Mouse (Mus musculus) neural tube, embryonic 14.5 days (tissue): ENCODE measurements around the gene Atxn7l1. TPM values are rescaled to one million over a fixed set of nuclear protein-coding genes. Genes with fewer than 3 reads are reported as not detected.

Experiments
- ATAC-seq: fragments of 200-750 bp; cut with Nextera tagmentation; 2 replicates; pipeline ENCODE4 v1.8.0; 2017; ENCODE audit warnings: low read depth, mild to moderate bottlenecking, moderate TSS enrichment, moderate library complexity
- H3K27ac ChIP-seq: fragments of 300-500 bp; sonication (generic); 2 replicates; pipeline ENCODE4 v1.5.1; 2014; ENCODE audit warnings: low read depth, mild to moderate bottlenecking, control low read depth, low read length, moderate library complexity, mixed read lengths
- H3K27me3 ChIP-seq: fragments of 300-500 bp; sonication (generic); 2 replicates; pipeline ENCODE4 v1.6.1; 2014; ENCODE audit warnings: low read length; ENCODE audit not compliant: control insufficient read depth, insufficient read depth
- H3K36me3 ChIP-seq: fragments of 300-500 bp; sonication (generic); 2 replicates; pipeline ENCODE4 v1.6.1; 2014; ENCODE audit warnings: low read length, mixed read lengths; ENCODE audit not compliant: control insufficient read depth, insufficient read depth
- H3K4me1 ChIP-seq: fragments of 300-500 bp; sonication (generic); 2 replicates; pipeline ENCODE4 v1.6.1; 2014; ENCODE audit warnings: low read length; ENCODE audit not compliant: control insufficient read depth, insufficient read depth
- H3K4me2 ChIP-seq: fragments of 300-500 bp; sonication (generic); 2 replicates; pipeline ENCODE4 v1.6.1; 2014; ENCODE audit warnings: mild to moderate bottlenecking, low read depth, low read length, control low read depth
- H3K4me3 ChIP-seq: fragments of 300-500 bp; sonication (generic); 2 replicates; pipeline ENCODE4 v1.5.1; 2014; ENCODE audit warnings: low read depth, low read length, control low read depth, mixed read lengths
- H3K9ac ChIP-seq: fragments of 300-500 bp; sonication (generic); replicated peaks from 2 replicates; pipeline ENCODE4 v1.6.1; 2014; ENCODE audit warnings: low read depth, mild to moderate bottlenecking, control low read depth, low read length, mixed read lengths
- H3K9me3 ChIP-seq: fragments of 300-500 bp; sonication (generic); 2 replicates; pipeline ENCODE4 v1.6.1; 2016; ENCODE audit warnings: low read length; ENCODE audit not compliant: control insufficient read depth
- WGBS: fragments of 180-500 bp; shearing (Covaris S2); extraction: QIAGEN DNeasy Blood & Tissue Kit; methylation state at CpG from one replicate; pipeline ENCODE4 v1.1.7; 2014; 5-methylcytosine and 5-hydroxymethylcytosine counted together
- polyA plus RNA-seq: library from polyadenylated mRNA; unstranded; fragments of >200 nt; fragmentation: Nextera tagmentation; extraction: Ambion mirVana; gene quantifications from 2 replicates; pipeline ENCODE4 v1.2.1, GENCODE M21; 2014

The Atxn7l1 gene
- polyA plus RNA-seq, 1 experiment from 2014 or later, result 35.1 TPM

DNA sequence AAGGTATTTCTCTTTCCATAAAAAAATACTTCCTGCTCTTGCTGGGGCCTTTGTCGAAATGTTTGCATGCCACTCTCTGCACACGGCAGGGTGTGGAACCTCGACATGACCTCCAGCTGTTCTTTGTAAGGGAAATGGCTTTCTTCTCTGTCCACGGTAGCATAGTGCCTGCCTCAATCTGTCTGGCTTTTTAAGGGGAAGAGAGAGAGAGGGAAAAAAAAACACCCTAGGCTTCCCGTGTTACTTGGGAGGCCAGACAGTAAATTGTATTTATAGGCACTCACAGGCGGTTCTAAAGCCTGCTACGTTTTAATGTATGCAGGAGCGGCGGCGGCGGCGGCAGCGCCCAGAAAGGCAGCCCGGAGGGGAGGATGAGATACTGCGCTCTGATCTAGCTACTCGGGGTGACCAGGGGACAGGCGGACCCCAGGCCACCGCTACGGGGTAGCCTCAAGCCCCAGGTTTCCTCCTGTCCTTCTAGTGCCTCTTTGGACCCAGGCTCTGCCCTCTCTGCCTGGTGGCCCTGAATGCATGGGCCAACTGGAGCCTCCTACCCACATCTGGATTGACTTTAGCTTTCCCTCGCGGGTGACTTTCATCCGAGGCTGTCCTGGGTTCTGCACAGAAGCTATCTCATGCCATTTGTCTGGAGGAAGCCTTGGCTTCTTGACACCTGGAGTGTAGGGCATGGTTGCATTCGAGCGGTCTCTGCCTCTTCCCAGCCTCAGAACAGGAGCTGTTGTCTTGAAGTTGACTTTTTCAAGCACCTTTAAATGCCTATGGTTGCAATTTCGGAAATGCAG, 197.7 kb downstream of the Atxn7l1 start:
- H3K4me3 ChIP-seq, result no peak overlapping the region
- no peaks in the 10 kb centered on the region for H3K27me3 ChIP-seq
- peak overlapping the region; percentile 38 for H3K4me2 ChIP-seq
- WGBS, result 4% methylated on average over 25 of the region's 25 CpGs
- H3K9me3 ChIP-seq, result no peaks in the 10 kb centered on the region; the same call in 1 of the 2 replicates
- peak; percentile 62 for ATAC-seq
- H3K9ac ChIP-seq, result 0 out of 2 replicates have a peak overlapping the region, but pooled peaks have one; percentile 39
- H3K4me1 ChIP-seq, result peaks cover 36% of the 10 kb centered on the region
- H3K27ac ChIP-seq, result peak overlapping the region; percentile 55
- H3K36me3 ChIP-seq, result no peaks in the 10 kb centered on the region

DNA sequence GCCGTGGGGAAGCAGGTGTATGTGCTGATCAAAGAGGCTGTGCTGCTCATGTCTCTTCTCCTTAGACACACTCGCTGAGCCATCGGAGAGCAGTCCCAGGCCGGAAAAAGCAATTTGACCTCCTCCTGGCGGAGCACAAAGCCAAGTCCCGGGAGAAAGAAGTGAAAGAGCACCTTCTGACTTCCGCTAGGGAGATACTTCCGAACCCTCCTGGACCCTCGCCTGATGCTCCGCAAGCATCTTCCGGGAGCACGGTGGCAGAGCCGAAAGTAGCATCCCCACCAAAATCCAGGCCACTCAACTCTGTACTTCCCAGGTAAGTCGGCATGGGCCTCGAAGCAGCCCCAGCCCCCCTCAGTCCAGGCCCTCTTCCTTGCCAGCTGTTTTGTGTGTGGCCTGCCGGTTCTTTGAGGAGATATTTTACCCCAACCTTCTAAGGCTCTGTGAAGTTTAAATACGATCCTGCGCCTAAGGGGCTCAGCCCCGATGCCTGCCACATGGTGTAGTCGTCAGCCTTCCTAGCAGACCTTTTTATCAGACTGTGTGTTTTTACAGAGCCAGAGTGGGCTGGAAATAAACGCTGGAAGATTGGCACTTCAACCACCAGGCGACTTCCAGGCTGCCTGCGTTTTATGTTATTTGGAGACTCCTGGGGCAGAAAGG, 198.4 kb downstream of the Atxn7l1 start:
- 0 out of 2 replicates have a peak overlapping the region, but pooled peaks have one; percentile 39 for H3K9ac ChIP-seq
- H3K4me2 ChIP-seq, result peak overlapping the region; percentile 38; the same call in 1 of the 2 replicates

DNA sequence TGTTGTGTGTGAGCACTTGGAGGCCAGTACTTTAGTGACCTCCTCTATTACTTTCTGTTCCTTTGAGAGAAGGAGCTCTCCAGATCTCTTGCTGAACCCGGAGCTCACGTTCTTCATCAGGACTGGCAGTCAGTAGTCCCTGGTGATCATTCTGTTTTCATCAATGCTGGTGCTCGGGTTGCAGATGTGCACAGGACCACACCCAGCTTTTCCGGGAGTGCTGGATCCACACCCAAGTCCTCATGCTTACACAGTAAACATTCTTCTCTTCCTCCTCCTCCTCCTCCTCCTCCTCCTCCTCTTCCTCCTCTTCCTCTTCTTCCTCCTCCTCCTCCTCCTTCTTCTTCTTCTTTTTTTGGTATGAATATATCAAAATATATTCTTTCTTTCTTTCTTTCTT, 205.2 kb downstream of the Atxn7l1 start:
- Histone ChIP-seq H3K27ac (no peak overlapping the region), H3K9me3 (no peaks in the 10 kb centered on the region; the same call in 1 of the 2 replicates), H3K4me1 (no peaks in the 10 kb centered on the region), H3K27me3 (no peaks in the 10 kb centered on the region), H3K9ac (no peak overlapping the region), H3K36me3 (no peaks in the 10 kb centered on the region), H3K4me2 (no peak overlapping the region), H3K4me3 (no peak overlapping the region)
- no peak for ATAC-seq
- WGBS, result 77% methylated on average over 4 of the region's 4 CpGs

More for the DNA sequence above, 198.4 kb downstream of the Atxn7l1 start:
- WGBS, result 25% methylated on average over 23 of the region's 23 CpGs
- Histone ChIP-seq H3K36me3 (no peaks in the 10 kb centered on the region), H3K27me3 (no peaks in the 10 kb centered on the region), H3K27ac (peak overlapping the region; percentile 53; the same call in 1 of the 2 replicates), H3K9me3 (no peaks in the 10 kb centered on the region; the same call in 1 of the 2 replicates), H3K4me3 (no peak overlapping the region), H3K4me1 (peaks cover 29% of the 10 kb centered on the region)
- no peak for ATAC-seq

DNA sequence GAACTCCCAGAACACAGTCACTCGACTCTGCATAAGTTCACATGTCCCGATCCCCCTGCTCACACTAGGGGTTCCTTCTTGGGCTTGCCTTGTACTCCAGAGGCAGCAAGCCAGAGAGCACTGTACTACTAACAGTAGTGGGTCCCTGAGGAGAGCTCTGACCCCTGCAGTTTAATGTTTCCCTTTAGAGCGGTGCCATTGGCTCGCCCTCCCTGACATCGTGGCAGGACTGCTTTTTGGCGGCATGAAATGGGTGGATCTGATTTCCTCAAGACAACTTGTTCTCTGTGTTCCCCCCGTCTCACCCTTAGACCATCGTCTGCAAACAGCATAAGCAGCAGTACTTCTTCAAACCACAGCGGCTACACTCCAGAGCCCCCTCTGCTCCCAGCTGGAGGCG, 210.9 kb downstream of the Atxn7l1 start:
- no peak overlapping the region for H3K9ac ChIP-seq
- 87% methylated on average over 10 of the region's 10 CpGs for WGBS
- no peaks in the 10 kb centered on the region for H3K9me3 ChIP-seq
- peaks cover 6% of the 10 kb centered on the region; the same call in 1 of the 2 replicates for H3K36me3 ChIP-seq
- ATAC-seq, result no peak
- H3K27me3 ChIP-seq, result no peaks in the 10 kb centered on the region
- no peaks in the 10 kb centered on the region for H3K4me1 ChIP-seq
- H3K4me2 ChIP-seq, result no peak overlapping the region
- H3K27ac ChIP-seq, result no peak overlapping the region
- no peak overlapping the region for H3K4me3 ChIP-seq

DNA sequence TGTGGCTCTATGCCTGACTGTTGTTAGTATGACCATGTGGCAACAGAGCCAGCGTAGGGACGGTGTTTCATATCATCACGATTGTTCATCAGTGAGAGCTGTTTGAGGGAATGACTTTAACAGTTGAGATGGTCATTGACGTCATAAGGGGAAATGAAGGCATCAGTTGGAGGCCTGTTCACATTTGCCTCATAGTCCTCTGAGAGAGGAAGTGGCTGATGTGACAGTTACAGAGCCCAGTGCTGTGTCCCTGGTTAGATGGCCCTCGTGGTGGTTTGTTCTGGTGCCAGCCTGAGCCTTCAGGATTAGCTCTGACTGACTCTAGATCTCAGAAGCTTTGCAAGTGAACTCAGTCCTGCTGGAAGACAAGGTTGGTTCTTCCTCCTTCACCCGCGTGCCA, 211.7 kb downstream of the Atxn7l1 start:
- 94% methylated on average over 7 of the region's 7 CpGs for WGBS
- ATAC-seq, result no peak

DNA sequence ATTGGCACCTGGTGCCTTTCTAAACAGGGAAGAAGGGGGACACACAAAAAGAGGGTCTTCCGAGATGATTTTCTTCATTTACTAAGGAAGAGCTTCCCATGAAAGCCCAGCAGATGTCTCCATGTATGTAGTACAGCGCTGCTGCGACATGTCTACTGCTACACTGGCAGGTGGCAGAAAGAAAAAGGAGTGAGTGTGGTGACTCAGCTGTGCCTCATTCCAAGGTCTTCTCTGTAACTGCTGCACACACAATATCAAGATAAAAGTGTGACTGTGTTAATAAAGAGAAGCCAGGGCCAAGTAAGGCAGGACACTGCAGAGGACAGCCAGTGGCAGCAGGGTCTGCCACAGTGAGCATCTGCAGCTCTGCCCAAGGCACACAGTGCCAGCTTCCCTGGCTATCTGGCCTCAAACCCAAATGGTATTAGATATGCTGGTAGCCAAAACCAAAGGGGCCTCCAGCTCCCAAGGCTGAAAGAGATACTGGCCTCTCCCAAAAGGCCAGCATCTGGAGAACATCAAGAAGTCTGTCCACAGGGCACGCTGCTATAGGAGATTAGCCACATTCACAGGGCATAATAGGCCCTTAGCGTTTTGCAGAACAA, 212.5 kb downstream of the Atxn7l1 start:
- no peaks in the 10 kb centered on the region for H3K4me1 ChIP-seq
- no peaks in the 10 kb centered on the region for H3K27me3 ChIP-seq
- H3K4me2 ChIP-seq, result no peak overlapping the region
- peaks cover 6% of the 10 kb centered on the region; the same call in 1 of the 2 replicates for H3K36me3 ChIP-seq
- H3K27ac ChIP-seq, result peak overlapping the region; percentile 60
- ATAC-seq, result peak; percentile 19; the same call in 1 of the 2 replicates
- no peaks in the 10 kb centered on the region for H3K9me3 ChIP-seq
- no peak overlapping the region for H3K9ac ChIP-seq
- 81% methylated on average over 5 of the region's 5 CpGs for WGBS
- H3K4me3 ChIP-seq, result no peak overlapping the region

More for the DNA sequence above, 211.7 kb downstream of the Atxn7l1 start:
- Histone ChIP-seq H3K9ac (no peak overlapping the region), H3K36me3 (peaks cover 6% of the 10 kb centered on the region; the same call in 1 of the 2 replicates), H3K27me3 (no peaks in the 10 kb centered on the region), H3K4me3 (no peak overlapping the region), H3K9me3 (no peaks in the 10 kb centered on the region), H3K27ac (no peak overlapping the region), H3K4me2 (no peak overlapping the region), H3K4me1 (no peaks in the 10 kb centered on the region)

DNA sequence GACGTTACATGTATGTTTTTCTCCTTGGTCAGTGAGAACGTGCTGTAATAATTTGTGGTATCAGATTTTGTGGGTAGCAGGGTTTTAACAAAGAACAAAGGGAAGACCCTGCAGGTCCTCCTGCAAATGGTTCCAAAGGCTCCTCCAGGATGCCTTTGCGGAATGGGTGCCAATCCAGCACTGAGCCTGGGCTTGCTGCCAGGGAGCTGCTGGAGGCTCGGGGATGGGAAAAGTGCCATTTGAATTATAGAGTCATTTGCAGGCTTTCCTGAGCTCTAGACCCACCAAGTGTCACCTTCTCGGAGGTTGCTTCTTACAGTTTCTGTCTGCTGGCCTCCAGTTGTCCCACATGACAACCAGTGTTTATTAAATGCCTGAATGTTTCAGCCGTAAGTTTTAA, 213.2 kb downstream of the Atxn7l1 start:
- Histone ChIP-seq H3K27ac (peak overlapping the region; percentile 60), H3K4me1 (no peaks in the 10 kb centered on the region), H3K9ac (no peak overlapping the region), H3K9me3 (no peaks in the 10 kb centered on the region), H3K36me3 (peaks cover 6% of the 10 kb centered on the region; the same call in 1 of the 2 replicates), H3K27me3 (no peaks in the 10 kb centered on the region), H3K4me3 (no peak overlapping the region), H3K4me2 (no peak overlapping the region)
- WGBS, result 50% methylated on average over 6 of the region's 6 CpGs
- peak; percentile 57; the same call in 1 of the 2 replicates for ATAC-seq

DNA sequence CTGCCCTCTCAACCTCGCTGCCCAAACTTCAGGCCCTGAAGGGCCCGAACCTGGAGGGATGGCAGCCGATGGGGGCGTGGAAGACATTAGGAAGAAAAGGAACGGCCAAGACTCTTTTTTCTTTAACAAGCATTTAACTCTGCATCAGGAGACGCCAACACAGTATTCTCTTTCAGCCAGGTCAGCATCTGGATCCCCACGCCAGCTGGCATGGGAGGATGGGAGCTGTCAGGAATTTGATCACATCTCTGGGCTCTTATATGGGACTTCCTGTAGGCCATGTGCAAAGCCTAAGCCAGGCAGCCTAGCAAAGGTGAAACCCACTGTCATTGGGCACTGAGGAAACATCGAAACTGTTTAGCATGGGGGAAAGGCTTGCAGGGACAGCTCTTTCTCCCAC, 217.0 kb downstream of the Atxn7l1 start:
- no peak overlapping the region for H3K9ac ChIP-seq
- H3K27ac ChIP-seq, result no peak overlapping the region
- H3K36me3 ChIP-seq, result no peaks in the 10 kb centered on the region
- no peak overlapping the region for H3K4me3 ChIP-seq
- H3K4me2 ChIP-seq, result no peak overlapping the region
- H3K9me3 ChIP-seq, result no peaks in the 10 kb centered on the region
- ATAC-seq, result no peak
- WGBS, result 87% methylated on average over 8 of the region's 8 CpGs
- no peaks in the 10 kb centered on the region for H3K4me1 ChIP-seq
- H3K27me3 ChIP-seq, result no peaks in the 10 kb centered on the region
